Mouse (Mus musculus): ENCODE results near the gene Tubb5.
"Not testable (repeated sequence)": the region's sequence is repeated elsewhere in the genome, so short reads cannot be mapped to it uniquely, and the experiment has no call there.

Gene Tubb5

GRCm38 (mm10) chr17:35859835-35860234 lies 21.7 kb upstream of the Tubb5 start:
- DNase-seq = no peak

- no peak for DNase-seq
Observed at GRCm38 (mm10) chr17:35859371-35859770, 21.3 kb upstream of the Tubb5 start.

GRCm38 (mm10) chr17:35850974-35851373 lies 12.9 kb upstream of the Tubb5 start:
- no peak for DNase-seq

- no peak for DNase-seq
Observed at GRCm38 (mm10) chr17:35848112-35848511, 10.0 kb upstream of the Tubb5 start.

- DNase-seq = peak; percentile 24 to 27
Observed at GRCm38 (mm10) chr17:35843514-35843913, 5.4 kb upstream of the Tubb5 start.

- DNase-seq = no peak
Observed at GRCm38 (mm10) chr17:35842006-35842405, 3.9 kb upstream of the Tubb5 start.

GRCm38 (mm10) chr17:35841076-35841950 lies 3.2 kb upstream of the Tubb5 start, which contains the start of gene Mdc1:
TSS of gene Mdc1 (plus strand) at chr17:35841515.
- DNase-seq = peak; percentile 98 to 99

- no peak for DNase-seq
Observed at GRCm38 (mm10) chr17:35840561-35840960, 2.5 kb upstream of the Tubb5 start.

- not testable (repeated sequence) for DNase-seq
Observed at GRCm38 (mm10) chr17:35839002-35839401, 896 bp upstream of the Tubb5 start.

- no peak for DNase-seq
Observed at GRCm38 (mm10) chr17:35838570-35838969, 464 bp upstream of the Tubb5 start.

- peak; percentile 55 to 62 for DNase-seq
Observed at GRCm38 (mm10) chr17:35837487-35837886, 619 bp downstream of the Tubb5 start.

GRCm38 (mm10) chr17:35836991-35837422 lies 1.1 kb downstream of the Tubb5 start:
- DNase-seq = peak; percentile 64 to 70

GRCm38 (mm10) chr17:35836178-35836965 lies 1.7 kb downstream of the Tubb5 start:
- peak; percentile 86 to 89 for DNase-seq

GRCm38 (mm10) chr17:35835424-35836140 lies 2.5 kb downstream of the Tubb5 start:
- no peak for DNase-seq

GRCm38 (mm10) chr17:35834696-35835422 lies 3.2 kb downstream of the Tubb5 start:
- no peak for DNase-seq

- DNase-seq = no peak
Observed at GRCm38 (mm10) chr17:35833894-35834293, 4.2 kb downstream of the Tubb5 start.

GRCm38 (mm10) chr17:35833239-35833751 lies 4.8 kb downstream of the Tubb5 start:
- DNase-seq = no peak

GRCm38 (mm10) chr17:35832400-35833238 lies 5.5 kb downstream of the Tubb5 start:
- no peak for DNase-seq

GRCm38 (mm10) chr17:35829737-35830136 lies 8.4 kb downstream of the Tubb5 start:
- peak; percentile 92 for DNase-seq

- DNase-seq = no peak
Observed at GRCm38 (mm10) chr17:35825109-35825850, 12.8 kb downstream of the Tubb5 start.

All from B cell, adult 2 months (primary cell).